Mouse (Mus musculus): ENCODE measurements around the gene Islr. TPM values are rescaled to one million over a fixed set of nuclear protein-coding genes. Genes with fewer than 3 reads are reported as not detected.

Gene Islr
- polyA plus RNA-seq, 1 experiment from 2014 or later = 25.3 TPM

- no peak for ATAC-seq
- H3K4me1 ChIP-seq (replicated peaks) = peaks cover 88% of the 10 kb centered on the region
- peak overlapping the region; percentile 65 for H3K4me2 ChIP-seq (replicated peaks)
- peaks cover 86% of the 10 kb centered on the region for H3K27me3 ChIP-seq
- H3K36me3 ChIP-seq = no peaks in the 10 kb centered on the region
- peak overlapping the region; percentile 80 for H3K9ac ChIP-seq (replicated peaks)
- H3K4me3 ChIP-seq (replicated peaks) = peak overlapping the region; percentile 49
- 8% methylated on average over 11 of the region's 11 CpGs for WGBS
- peak overlapping the region; percentile 93 for H3K27ac ChIP-seq
- H3K9me3 ChIP-seq = no peaks in the 10 kb centered on the region
Measured at GRCm38 (mm10) chr9:58200270-58201090, 3.6 kb downstream of the Islr start.

GRCm38 (mm10) chr9:58199381-58200269, 4.5 kb downstream of the Islr start:
- Histone ChIP-seq H3K9ac (replicated peaks) (peak overlapping the region; percentile 80), H3K27me3 (peaks cover 95% of the 10 kb centered on the region), H3K4me1 (replicated peaks) (peaks cover 85% of the 10 kb centered on the region), H3K9me3 (no peaks in the 10 kb centered on the region), H3K4me3 (replicated peaks) (peak overlapping the region; percentile 49), H3K27ac (peak overlapping the region; percentile 93), H3K36me3 (no peaks in the 10 kb centered on the region), H3K4me2 (replicated peaks) (peak overlapping the region; percentile 65)
- ATAC-seq = no peak
- WGBS = under 1% methylated on average over 41 of the region's 41 CpGs

GRCm38 (mm10) chr9:58198801-58199371, 5.2 kb downstream of the Islr start:
- H3K4me2 ChIP-seq (replicated peaks) = peak overlapping the region; percentile 65
- H3K36me3 ChIP-seq = no peaks in the 10 kb centered on the region
- under 1% methylated on average over 38 of the region's 38 CpGs for WGBS
- peak overlapping the region; percentile 80 for H3K9ac ChIP-seq (replicated peaks)
- peak overlapping the region; percentile 49 for H3K4me3 ChIP-seq (replicated peaks)
- H3K27me3 ChIP-seq = peaks cover 100% of the 10 kb centered on the region
- no peaks in the 10 kb centered on the region for H3K9me3 ChIP-seq
- peaks cover 86% of the 10 kb centered on the region for H3K4me1 ChIP-seq (replicated peaks)
- no peak for ATAC-seq
- peak overlapping the region; percentile 93 for H3K27ac ChIP-seq

GRCm38 (mm10) chr9:58197781-58198701, 6.1 kb downstream of the Islr start:
- Histone ChIP-seq H3K9ac (replicated peaks) (peak overlapping the region; percentile 80), H3K36me3 (no peaks in the 10 kb centered on the region), H3K4me2 (replicated peaks) (peak overlapping the region; percentile 65), H3K27me3 (peaks cover 93% of the 10 kb centered on the region), H3K9me3 (no peaks in the 10 kb centered on the region), H3K4me3 (replicated peaks) (peak overlapping the region; percentile 49), H3K4me1 (replicated peaks) (peaks cover 82% of the 10 kb centered on the region), H3K27ac (peak overlapping the region; percentile 93)
- 0 out of 2 replicates have a peak, but pooled peaks have one; percentile 15 for ATAC-seq
- under 1% methylated on average over 58 of the region's 58 CpGs for WGBS

- H3K9ac ChIP-seq (replicated peaks) = peak overlapping the region; percentile 80
- peak overlapping the region; percentile 65 for H3K4me2 ChIP-seq (replicated peaks)
- peaks cover 71% of the 10 kb centered on the region for H3K4me1 ChIP-seq (replicated peaks)
- H3K27ac ChIP-seq = peak overlapping the region; percentile 93
- no peak for ATAC-seq
- WGBS = 2% methylated on average over 46 of the region's 46 CpGs
- H3K4me3 ChIP-seq (replicated peaks) = peak overlapping the region; percentile 49
- no peaks in the 10 kb centered on the region for H3K9me3 ChIP-seq
- H3K36me3 ChIP-seq = no peaks in the 10 kb centered on the region
- peaks cover 82% of the 10 kb centered on the region for H3K27me3 ChIP-seq
Measured at GRCm38 (mm10) chr9:58196610-58197567, 7.2 kb downstream of the Islr start.

GRCm38 (mm10) chr9:58196141-58196540, 8.0 kb downstream of the Islr start:
- Histone ChIP-seq H3K4me1 (replicated peaks) (peaks cover 64% of the 10 kb centered on the region), H3K27me3 (peaks cover 74% of the 10 kb centered on the region)

GRCm38 (mm10) chr9:58195671-58196070, 8.4 kb downstream of the Islr start:
- 13% methylated on average over 1 of the region's 1 CpGs for WGBS
- peak overlapping the region; percentile 80 for H3K9ac ChIP-seq (replicated peaks)
- no peak for ATAC-seq
- no peaks in the 10 kb centered on the region for H3K36me3 ChIP-seq
- peaks cover 60% of the 10 kb centered on the region for H3K4me1 ChIP-seq (replicated peaks)
- no peaks in the 10 kb centered on the region for H3K9me3 ChIP-seq
- peak overlapping the region; percentile 93 for H3K27ac ChIP-seq
- H3K27me3 ChIP-seq = peaks cover 70% of the 10 kb centered on the region
- peak overlapping the region; percentile 65 for H3K4me2 ChIP-seq (replicated peaks)
- peak overlapping the region; percentile 49 for H3K4me3 ChIP-seq (replicated peaks)

More at GRCm38 (mm10) chr9:58196141-58196540, 8.0 kb downstream of the Islr start:
- no peak for ATAC-seq
- WGBS = 2% methylated on average over 14 of the region's 14 CpGs
- H3K4me3 ChIP-seq (replicated peaks) = peak overlapping the region; percentile 49
- H3K9me3 ChIP-seq = no peaks in the 10 kb centered on the region
- no peaks in the 10 kb centered on the region for H3K36me3 ChIP-seq
- peak overlapping the region; percentile 65 for H3K4me2 ChIP-seq (replicated peaks)
- H3K9ac ChIP-seq (replicated peaks) = peak overlapping the region; percentile 80
- H3K27ac ChIP-seq = peak overlapping the region; percentile 93

GRCm38 (mm10) chr9:58194222-58194621, 9.9 kb downstream of the Islr start:
- Histone ChIP-seq H3K9me3 (no peaks in the 10 kb centered on the region), H3K27ac (peak overlapping the region; percentile 93; the same call in 1 of the 2 replicates), H3K4me1 (replicated peaks) (peaks cover 47% of the 10 kb centered on the region), H3K9ac (replicated peaks) (no peak overlapping the region), H3K36me3 (no peaks in the 10 kb centered on the region), H3K4me2 (replicated peaks) (peak overlapping the region; percentile 65), H3K27me3 (peaks cover 55% of the 10 kb centered on the region), H3K4me3 (replicated peaks) (no peak overlapping the region)
- ATAC-seq = no peak
- 66% methylated on average over 9 of the region's 9 CpGs for WGBS

GRCm38 (mm10) chr9:58184456-58184855, 19.6 kb downstream of the Islr start:
- Histone ChIP-seq H3K9ac (replicated peaks) (no peak overlapping the region), H3K4me1 (replicated peaks) (0 out of 2 replicates have a peak, but pooled peaks cover 3% of the 10 kb centered on the region), H3K27ac (no peak overlapping the region), H3K27me3 (no peaks in the 10 kb centered on the region), H3K4me3 (replicated peaks) (no peak overlapping the region), H3K4me2 (replicated peaks) (no peak overlapping the region), H3K36me3 (no peaks in the 10 kb centered on the region), H3K9me3 (no peaks in the 10 kb centered on the region)
- 56% methylated on average over 6 of the region's 6 CpGs for WGBS
- no peak for ATAC-seq

- ATAC-seq = no peak
- H3K27me3 ChIP-seq = no peaks in the 10 kb centered on the region
- H3K4me2 ChIP-seq (replicated peaks) = no peak overlapping the region
- 86% methylated on average over 2 of the region's 2 CpGs for WGBS
- H3K4me3 ChIP-seq (replicated peaks) = no peak overlapping the region
- H3K27ac ChIP-seq = no peak overlapping the region
- H3K36me3 ChIP-seq = no peaks in the 10 kb centered on the region
- H3K9ac ChIP-seq (replicated peaks) = no peak overlapping the region
- H3K9me3 ChIP-seq = no peaks in the 10 kb centered on the region
- peaks cover 9% of the 10 kb centered on the region; the same call in 1 of the 2 replicates for H3K4me1 ChIP-seq (replicated peaks)
Measured at GRCm38 (mm10) chr9:58179390-58179789, 24.7 kb downstream of the Islr start.
